ENCODE assay signal across 23 mouse cellular contexts in genomic region chr19:47548432-47549076, GRCm38 (mm10). TPM values are rescaled to one million over a fixed set of nuclear protein-coding genes. Genes with fewer than 3 reads are reported as not detected.
DNase-seq lines count a peak whose midpoint lies in the region; ATAC-seq and TF ChIP-seq lines count a peak whose summit lies in the region.
"Had no signal": no experiment of that assay in that cellular context is flagged by ENCODE, and none has a peak within 500 bp of the region (broad histone marks: within the 10 kb centered on the region; RNA-seq: fewer than 3 reads in every experiment).

No protein-coding gene starts in this region.

- no peak overlapping the region for H3K4me3 ChIP-seq in kidney, embryonic 15.5 days (replicated peaks)
- no peak overlapping the region for H3K4me3 ChIP-seq in liver, embryonic 12.5 days
- no peak overlapping the region for H3K4me3 ChIP-seq in liver, postnatal 0 days (ENCODE audit: low read depth, low read length)
- no peak overlapping the region for H3K4me3 ChIP-seq in midbrain, embryonic 14.5 days (replicated peaks; ENCODE audit: low read depth, low read length)
- H3K4me3 ChIP-seq: hindbrain, embryonic 13.5 days; limb, embryonic 12.5 days; megakaryocyte, embryonic 14.5 days; midbrain, embryonic 12.5 days had no signal

- H3K27me3 ChIP-seq in kidney, embryonic 15.5 days: no peaks in the 10 kb centered on the region
- H3K27me3 ChIP-seq in liver, embryonic 12.5 days (replicated peaks): no peaks in the 10 kb centered on the region
- no peaks in the 10 kb centered on the region for H3K27me3 ChIP-seq in liver, postnatal 0 days (ENCODE audit: insufficient read depth, low read length)
- H3K27me3 ChIP-seq in midbrain, embryonic 14.5 days (ENCODE audit: control insufficient read depth, insufficient read depth, low read length): no peaks in the 10 kb centered on the region
- H3K27me3 ChIP-seq: hindbrain, embryonic 13.5 days; megakaryocyte, embryonic 14.5 days; midbrain, embryonic 12.5 days had no signal

- H3K9ac ChIP-seq in kidney, embryonic 15.5 days: no peak overlapping the region
- H3K9ac ChIP-seq in liver, embryonic 12.5 days: no peak overlapping the region
- H3K9ac ChIP-seq in liver, postnatal 0 days (replicated peaks): no peak overlapping the region
- H3K9ac ChIP-seq in midbrain, embryonic 14.5 days (replicated peaks; ENCODE audit: low read length): no peak overlapping the region
- H3K9ac ChIP-seq: hindbrain, embryonic 13.5 days; limb, embryonic 12.5 days; midbrain, embryonic 12.5 days had no signal

- no peak for TF ChIP-seq CTCF in liver, postnatal 0 days (IDR thresholded peaks at IDR 0.05; ENCODE audit: low read depth)

- no peak for ATAC-seq in kidney, embryonic 15.5 days (replicated peaks; ENCODE audit: low FRiP score)
- ATAC-seq in liver, embryonic 12.5 days: peak; percentile 70
- ATAC-seq in liver, postnatal 0 days: no peak
- ATAC-seq in erythroid progenitor cell, adult 5-6 weeks (replicated peaks; ENCODE audit: low FRiP score, poor library complexity, severe bottlenecking): peak; percentile 75
- no peak for ATAC-seq in midbrain, embryonic 14.5 days (ENCODE audit: low FRiP score, low TSS enrichment)
- ATAC-seq: forebrain, embryonic 14.5 days; intestine, embryonic 16.5 days had no signal

- DNase-seq in kidney, adult 11 months: no peak
- DNase-seq in liver, postnatal 0 days: no peak
- no peak for DNase-seq in midbrain, embryonic 14.5 days
- DNase-seq in heart, postnatal 4 days: no peak
- DNase-seq: adrenal gland, postnatal 25 days; cerebellum, adult 18-20 months; cerebellum, postnatal 14 days; gastrocnemius, postnatal 25 days; heart, postnatal 36 days; lung, postnatal 36 days; thymus, adult 18-20 months; thymus, postnatal 25 days had no signal

- 81% methylated on average over 11 of the region's 11 CpGs for WGBS in kidney, embryonic 15.5 days
- 81% methylated on average over 11 of the region's 11 CpGs for WGBS in liver, embryonic 12.5 days (ENCODE audit: insufficient replicate concordance)
- 80% methylated on average over 11 of the region's 11 CpGs for WGBS in liver, postnatal 0 days (ENCODE audit: insufficient replicate concordance)
- WGBS in midbrain, embryonic 14.5 days: 95% methylated on average over 11 of the region's 11 CpGs

- 0 out of 2 replicates have a peak, but pooled peaks cover 11% of the 10 kb centered on the region for H3K4me1 ChIP-seq in kidney, embryonic 15.5 days
- no peaks in the 10 kb centered on the region; the same call in 1 of the 2 replicates for H3K4me1 ChIP-seq in liver, embryonic 12.5 days
- H3K4me1 ChIP-seq in liver, postnatal 0 days (ENCODE audit: insufficient read depth): no peaks in the 10 kb centered on the region
- H3K4me1 ChIP-seq in midbrain, embryonic 14.5 days (ENCODE audit: control insufficient read depth, insufficient read depth, low read length): no peaks in the 10 kb centered on the region
- H3K4me1 ChIP-seq: midbrain, embryonic 12.5 days had no signal

- H3K4me2 ChIP-seq in kidney, embryonic 15.5 days: no peak overlapping the region
- H3K4me2 ChIP-seq in liver, embryonic 12.5 days: no peak overlapping the region
- H3K4me2 ChIP-seq in liver, postnatal 0 days (ENCODE audit: low read depth, low read length): no peak overlapping the region
- H3K4me2 ChIP-seq in midbrain, embryonic 14.5 days (ENCODE audit: low read length): no peak overlapping the region
- H3K4me2 ChIP-seq: heart, embryonic 11.5 days; hindbrain, embryonic 13.5 days; limb, embryonic 12.5 days; midbrain, embryonic 12.5 days had no signal

- H3K27ac ChIP-seq in kidney, embryonic 15.5 days: peak overlapping the region; percentile 56; the same call in 1 of the 2 replicates
- H3K27ac ChIP-seq in liver, embryonic 12.5 days: no peak overlapping the region
- H3K27ac ChIP-seq in liver, postnatal 0 days (ENCODE audit: low read depth): no peak overlapping the region
- H3K27ac ChIP-seq in midbrain, embryonic 14.5 days (replicated peaks; ENCODE audit: low read depth, low read length): no peak overlapping the region
- H3K27ac ChIP-seq: limb, embryonic 12.5 days; midbrain, embryonic 12.5 days; stomach, postnatal 0 days had no signal

- no peaks in the 10 kb centered on the region for H3K36me3 ChIP-seq in kidney, embryonic 15.5 days
- no peaks in the 10 kb centered on the region for H3K36me3 ChIP-seq in liver, embryonic 12.5 days
- H3K36me3 ChIP-seq in liver, postnatal 0 days (replicated peaks; ENCODE audit: insufficient read depth, low read length): no peaks in the 10 kb centered on the region
- no peaks in the 10 kb centered on the region for H3K36me3 ChIP-seq in midbrain, embryonic 14.5 days (ENCODE audit: control insufficient read depth, insufficient read depth, low read length)
- H3K36me3 ChIP-seq: hindbrain, embryonic 13.5 days; limb, embryonic 12.5 days; midbrain, embryonic 12.5 days had no signal

- no peak for TF ChIP-seq EP300 in liver, postnatal 0 days (IDR thresholded peaks at IDR 0.05; ENCODE audit: low read depth)

- H3K9me3 ChIP-seq in kidney, embryonic 15.5 days (replicated peaks): no peaks in the 10 kb centered on the region
- no peaks in the 10 kb centered on the region for H3K9me3 ChIP-seq in liver, embryonic 12.5 days (replicated peaks)
- no peaks in the 10 kb centered on the region for H3K9me3 ChIP-seq in liver, postnatal 0 days (ENCODE audit: low read length)
- no peaks in the 10 kb centered on the region for H3K9me3 ChIP-seq in midbrain, embryonic 14.5 days (ENCODE audit: control insufficient read depth, low read length)
- H3K9me3 ChIP-seq: hindbrain, embryonic 13.5 days; limb, embryonic 12.5 days; midbrain, embryonic 12.5 days had no signal

RNA-seq across cellular contexts. Expression of gene Stn1, which starts 11.2 kb away (rescaled TPM):
- 47.1 and 51.0 TPM in 2 replicates for polyA plus RNA-seq in kidney, embryonic 15.5 days (2015; fragmentation: Nextera tagmentation; extraction: Ambion mirVana)
- 17.4 TPM in 2 replicates for polyA plus RNA-seq in liver, embryonic 12.5 days (2016; fragmentation: Nextera tagmentation; extraction: Ambion mirVana)
- 4.4 and 5.4 TPM in 2 replicates for polyA plus RNA-seq in liver, postnatal 0 days (2015; fragmentation: Nextera tagmentation; extraction: Ambion mirVana)
- 6.3 and 25.6 TPM in 2 replicates for total RNA-seq in erythroid progenitor cell, adult 5-6 weeks (2015; ENCODE audit: low replicate concordance)
- total RNA-seq in erythroid progenitor cell, adult 5-6 weeks (2017; ENCODE audit: low replicate concordance): 5.9 and 14.1 TPM in 2 replicates
- 25.0 and 30.4 TPM in 2 replicates for polyA plus RNA-seq in midbrain, embryonic 14.5 days (2014; fragmentation: Nextera tagmentation; extraction: Ambion mirVana)
- total RNA-seq in heart, postnatal 4 days (2021): 10 to 100 TPM; 23.1 to 26.3 TPM

RNA-seq across cellular contexts. Expression of gene Slk, which starts 30.9 kb away (rescaled TPM):
- 12.0 and 12.2 TPM in 2 replicates for polyA plus RNA-seq in kidney, embryonic 15.5 days (2015; fragmentation: Nextera tagmentation; extraction: Ambion mirVana)
- polyA plus RNA-seq in liver, embryonic 12.5 days (2016; fragmentation: Nextera tagmentation; extraction: Ambion mirVana): 9.3 and 10.8 TPM in 2 replicates
- polyA plus RNA-seq in liver, postnatal 0 days (2015; fragmentation: Nextera tagmentation; extraction: Ambion mirVana): 6.0 and 6.5 TPM in 2 replicates
- 134 and 154 TPM in 2 replicates for total RNA-seq in erythroid progenitor cell, adult 5-6 weeks (2015; ENCODE audit: low replicate concordance)
- 173 and 201 TPM in 2 replicates for total RNA-seq in erythroid progenitor cell, adult 5-6 weeks (2017; ENCODE audit: low replicate concordance)
- polyA plus RNA-seq in midbrain, embryonic 14.5 days (2014; fragmentation: Nextera tagmentation; extraction: Ambion mirVana): 8.9 and 9.4 TPM in 2 replicates
- 100 to 1,000 TPM; 131 to 139 TPM for total RNA-seq in heart, postnatal 4 days (2021)

Comparison
In these comparisons a context has a peak if more than half of its experiments do, and no peak if none do; other contexts are left out.
1. ATAC-seq: peak in liver, embryonic 12.5 days (single experiment) and erythroid progenitor cell, adult 5-6 weeks (single experiment); none in kidney, embryonic 15.5 days (single experiment), liver, postnatal 0 days (single experiment) and midbrain, embryonic 14.5 days (single experiment).